Mouse (Mus musculus) small intestine, adult 2 months (tissue): ENCODE measurements around the gene Kcnj3. TPM values are rescaled to one million over a fixed set of nuclear protein-coding genes. Genes with fewer than 3 reads are reported as not detected.

Experiments
- H3K27ac ChIP-seq: fragments of 200-500 bp; 2 replicates; pipeline ENCODE4 v1.5.1; 2012; ENCODE audit warnings: low read depth, low read length, control low read depth, inconsistent platforms; ENCODE audit not compliant: insufficient read depth
- H3K27me3 ChIP-seq: fragments of 200-500 bp; 2 replicates; pipeline ENCODE4 v1.6.1; 2012; ENCODE audit warnings: mild to moderate bottlenecking, moderate library complexity, low read length, inconsistent platforms; ENCODE audit not compliant: control insufficient read depth, insufficient read depth
- H3K36me3 ChIP-seq: fragments of 200-500 bp; 2 replicates; pipeline ENCODE4 v1.6.1; 2012; ENCODE audit warnings: mild to moderate bottlenecking, low read length, control low read depth, inconsistent platforms; ENCODE audit not compliant: control insufficient read depth, insufficient read depth
- H3K4me1 ChIP-seq: fragments of 200-500 bp; 2 replicates; pipeline ENCODE4 v1.6.1; 2012; ENCODE audit warnings: low read length, inconsistent platforms, mixed read lengths; ENCODE audit not compliant: control insufficient read depth, insufficient read depth, insufficient read length
- H3K4me3 ChIP-seq: fragments of 200-500 bp; 2 replicates; pipeline ENCODE4 v1.5.1; 2012; ENCODE audit warnings: low read depth, mild to moderate bottlenecking, control low read depth, inconsistent platforms, low read length, moderate library complexity
- CTCF ChIP-seq: fragments of 200-500 bp; IDR thresholded peaks from 2 replicates; pipeline ENCODE4 v1.5.1; 2012; ENCODE audit warnings: low read depth, mild to moderate bottlenecking, control low read depth, inconsistent platforms, low read length, moderate library complexity, mixed read lengths; ENCODE audit not compliant: insufficient replicate concordance, insufficient read length; ENCODE audit errors: extremely low read depth
- POLR2A ChIP-seq: fragments of 200-500 bp; IDR thresholded peaks from 2 replicates; pipeline ENCODE4 v1.6.1; 2012; ENCODE audit warnings: low read depth, mild to moderate bottlenecking, control low read depth, inconsistent platforms, low read length, moderate library complexity
- WGBS: fragments of 180-500 bp; shearing (Covaris S2); methylation state at CpG from one replicate; pipeline ENCODE4 v1.1.7; 2018; 5-methylcytosine and 5-hydroxymethylcytosine counted together
- polyA plus RNA-seq: library from polyadenylated mRNA; depleted of rRNA; stranded (reverse); fragments of >200 nt; gene quantifications from 2 replicates; pipeline ENCODE4 v1.2.3, GENCODE M21; 2012

Gene Kcnj3
- polyA plus RNA-seq, 1 experiment, result 0.30 TPM

DNA sequence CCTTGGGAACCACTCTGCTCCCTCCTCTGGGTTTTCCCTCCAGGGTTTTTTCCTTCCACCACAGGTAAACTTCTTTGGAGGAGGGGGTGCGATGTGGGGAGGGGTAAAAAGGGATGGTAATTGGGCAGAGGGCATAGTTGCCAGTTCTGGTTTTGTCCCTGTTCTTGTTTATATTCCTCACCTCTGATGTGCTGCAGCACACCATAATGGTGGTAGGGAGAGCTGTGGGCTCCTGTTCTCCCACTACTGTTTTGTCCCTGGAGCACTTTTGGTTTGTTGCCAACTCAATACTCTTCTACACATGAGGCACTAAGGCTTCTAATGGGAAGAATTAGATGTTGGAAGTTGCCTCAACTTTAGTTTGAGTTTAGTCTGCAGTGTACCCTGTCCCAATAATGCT is 2.2 kb downstream of the Kcnj3 start:
- Histone ChIP-seq H3K27me3 (peaks cover 10% of the 10 kb centered on the region; the same call in 1 of the 2 replicates), H3K4me3 (no peak overlapping the region), H3K36me3 (no peaks in the 10 kb centered on the region), H3K4me1 (peaks cover 3% of the 10 kb centered on the region; the same call in 1 of the 2 replicates), H3K27ac (no peak overlapping the region)
- TF ChIP-seq CTCF, result no peak
- no peak for TF ChIP-seq POLR2A
- 39% methylated on average over 1 of the region's 1 CpGs for WGBS

DNA sequence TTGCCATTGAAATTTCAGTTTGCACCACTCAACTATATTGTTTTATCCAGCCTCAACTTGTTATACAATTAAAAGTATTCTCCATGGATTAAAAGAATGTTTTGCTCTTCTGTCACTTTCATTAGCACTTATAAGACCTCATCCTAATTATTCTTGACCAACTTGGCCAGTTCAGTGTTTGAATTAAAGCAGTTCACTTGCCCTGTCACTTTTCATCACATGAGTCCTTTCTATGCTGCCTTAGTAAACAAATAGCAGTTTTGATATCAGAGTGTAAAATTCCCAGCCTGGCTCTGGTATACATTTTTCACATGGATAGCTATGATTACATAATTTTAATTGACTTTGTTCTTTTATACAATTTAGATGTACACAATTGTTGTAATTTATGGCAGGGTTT is 3.4 kb downstream of the Kcnj3 start:
- peaks cover 10% of the 10 kb centered on the region; the same call in 1 of the 2 replicates for H3K27me3 ChIP-seq
- H3K4me1 ChIP-seq, result peaks cover 3% of the 10 kb centered on the region; the same call in 1 of the 2 replicates
- no peak overlapping the region for H3K4me3 ChIP-seq
- TF ChIP-seq POLR2A (no peak), CTCF (no peak)
- H3K27ac ChIP-seq, result no peak overlapping the region
- H3K36me3 ChIP-seq, result no peaks in the 10 kb centered on the region

DNA sequence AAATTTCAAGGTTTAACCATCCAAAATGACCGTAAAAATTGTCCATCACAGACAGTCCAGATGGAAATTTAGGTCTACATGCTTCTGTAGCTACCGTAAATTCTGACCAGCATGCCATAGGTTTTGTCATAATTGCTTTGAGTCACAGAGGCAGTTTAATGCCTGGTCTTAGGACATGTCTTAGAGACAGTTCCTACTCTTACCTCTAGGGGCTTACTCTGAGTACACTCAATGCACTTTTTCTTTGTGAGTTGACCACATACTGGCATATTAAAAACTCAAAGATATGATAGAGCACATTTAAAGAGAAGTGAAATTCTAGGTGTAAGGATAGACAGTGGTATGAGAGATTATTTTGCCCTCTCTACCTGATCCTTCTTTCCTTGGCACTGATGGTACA is 6.2 kb downstream of the Kcnj3 start:
- Histone ChIP-seq H3K36me3 (no peaks in the 10 kb centered on the region), H3K4me3 (no peak overlapping the region), H3K4me1 (no peaks in the 10 kb centered on the region; the same call in 1 of the 2 replicates), H3K27me3 (0 out of 2 replicates have a peak, but pooled peaks cover 2% of the 10 kb centered on the region), H3K27ac (no peak overlapping the region)
- no peak for TF ChIP-seq POLR2A
- no peak for TF ChIP-seq CTCF
- WGBS, result 84% methylated on average over 2 of the region's 2 CpGs

DNA sequence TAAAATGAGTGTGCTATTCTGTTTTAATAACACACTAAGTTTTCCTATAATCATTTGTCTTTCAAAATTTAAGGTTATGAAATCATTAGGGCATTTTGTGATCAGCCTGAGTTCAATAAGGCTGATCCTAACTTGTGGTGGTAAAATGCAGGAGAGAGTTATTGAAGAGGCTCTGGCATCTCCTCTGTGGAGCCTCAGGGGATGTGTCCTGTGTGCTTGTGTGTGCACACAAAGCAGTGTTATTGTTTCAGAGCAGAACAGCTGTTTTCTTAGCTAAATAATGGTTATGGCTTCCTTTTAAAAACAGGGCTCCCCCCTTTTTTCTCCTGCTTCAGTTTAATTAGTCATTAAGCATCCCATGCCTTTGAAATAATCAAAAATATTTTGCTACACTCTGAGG is 11.5 kb downstream of the Kcnj3 start:
- Histone ChIP-seq H3K4me1 (no peaks in the 10 kb centered on the region), H3K27ac (no peak overlapping the region), H3K36me3 (no peaks in the 10 kb centered on the region), H3K4me3 (no peak overlapping the region), H3K27me3 (no peaks in the 10 kb centered on the region)
- no peak for TF ChIP-seq CTCF
- TF ChIP-seq POLR2A, result no peak

DNA sequence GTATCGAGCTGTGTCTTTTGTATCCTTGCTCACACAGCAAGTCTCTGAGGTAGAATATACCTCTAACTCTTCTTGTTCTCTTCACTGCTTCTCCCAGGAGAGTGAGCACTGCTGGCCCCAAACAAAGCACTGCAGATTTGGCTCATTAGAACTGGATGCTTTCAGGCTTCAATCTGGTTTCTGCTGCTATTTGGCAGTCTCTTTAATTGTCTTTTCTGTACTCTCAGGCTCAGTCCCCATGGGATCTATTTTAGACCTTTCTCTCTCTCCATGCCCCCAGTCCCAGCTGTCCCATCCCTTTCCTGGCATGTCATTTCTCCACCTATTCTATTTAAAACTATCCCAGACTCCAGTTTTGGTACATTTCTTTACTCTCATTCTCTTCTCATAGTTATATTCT is 15.0 kb downstream of the Kcnj3 start:
- Histone ChIP-seq H3K27me3 (no peaks in the 10 kb centered on the region), H3K36me3 (no peaks in the 10 kb centered on the region), H3K27ac (no peak overlapping the region), H3K4me3 (no peak overlapping the region), H3K4me1 (no peaks in the 10 kb centered on the region)
- TF ChIP-seq CTCF, result no peak
- no peak for TF ChIP-seq POLR2A
- WGBS, result 81% methylated on average over 1 of the region's 1 CpGs

DNA sequence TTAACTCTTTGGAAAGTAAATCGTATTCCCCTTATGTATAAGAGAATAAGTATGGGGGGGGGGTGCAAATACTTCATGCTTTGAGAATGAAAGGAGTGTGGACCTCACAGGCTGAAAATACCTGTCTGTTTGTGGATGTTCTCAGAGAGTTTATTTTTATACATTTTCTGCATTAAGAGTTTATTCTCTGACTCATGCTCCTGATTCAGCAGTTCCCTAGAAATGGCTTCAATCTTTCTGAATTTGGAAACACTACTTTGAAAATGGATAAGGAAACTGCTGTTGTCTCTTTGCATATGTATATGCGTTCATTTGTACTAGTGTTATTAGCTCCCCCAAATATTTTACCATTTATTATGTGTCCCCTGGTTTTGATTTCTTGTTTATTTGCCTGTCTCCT is 23.4 kb downstream of the Kcnj3 start:
- H3K4me3 ChIP-seq, result no peak overlapping the region
- 80% methylated on average over 2 of the region's 2 CpGs for WGBS
- H3K36me3 ChIP-seq, result no peaks in the 10 kb centered on the region

DNA sequence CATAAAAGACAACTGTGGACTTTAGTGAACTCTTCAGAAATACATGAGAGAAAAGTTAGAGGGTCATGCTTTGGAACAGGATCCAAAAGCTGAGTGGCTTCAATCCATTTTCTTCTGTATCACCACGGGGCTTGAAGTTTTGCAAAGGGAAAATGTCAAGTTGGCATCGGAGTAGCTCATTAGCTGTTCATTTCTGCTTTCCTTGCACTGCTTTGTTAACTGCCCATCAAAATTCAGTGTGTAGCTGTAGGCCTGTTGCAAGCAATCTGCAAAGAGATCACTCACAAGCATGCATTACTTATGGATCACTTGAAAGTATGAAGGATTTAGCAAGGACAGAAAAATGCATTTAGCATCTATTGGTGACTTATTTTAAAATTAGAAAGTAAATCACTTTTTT is 33.4 kb downstream of the Kcnj3 start:
- H3K27ac ChIP-seq, result no peak overlapping the region
- WGBS, result 73% methylated on average over 2 of the region's 2 CpGs
- no peaks in the 10 kb centered on the region for H3K36me3 ChIP-seq
- TF ChIP-seq CTCF (no peak), POLR2A (no peak)
- no peaks in the 10 kb centered on the region for H3K4me1 ChIP-seq
- H3K27me3 ChIP-seq, result no peaks in the 10 kb centered on the region
- no peak overlapping the region for H3K4me3 ChIP-seq

More for the DNA sequence above, 23.4 kb downstream of the Kcnj3 start:
- Histone ChIP-seq H3K27me3 (no peaks in the 10 kb centered on the region), H3K4me1 (no peaks in the 10 kb centered on the region), H3K27ac (no peak overlapping the region)
- TF ChIP-seq CTCF, result no peak
- no peak for TF ChIP-seq POLR2A

DNA sequence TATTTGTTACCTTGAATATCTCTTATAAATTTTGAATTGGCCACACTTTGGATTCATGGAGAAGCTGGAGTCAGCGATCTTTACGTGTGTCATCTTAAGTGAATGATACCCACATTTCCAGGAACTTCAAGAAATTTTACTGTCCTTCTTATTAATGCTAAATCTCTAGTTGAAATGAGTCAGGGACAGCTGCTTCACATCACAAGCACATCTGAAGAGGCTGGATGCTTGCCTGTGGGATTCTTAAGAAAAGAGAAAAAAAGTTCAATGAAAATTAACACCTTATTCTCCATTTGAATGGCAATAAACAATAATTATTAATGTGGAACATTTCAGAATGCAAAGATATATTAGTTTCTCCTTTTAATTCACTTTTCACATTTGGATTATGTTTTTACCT is 34.2 kb downstream of the Kcnj3 start:
- no peak for TF ChIP-seq POLR2A
- TF ChIP-seq CTCF, result no peak
- whole genome bisulfite sequencing, result 85% methylated on average over 2 of the region's 2 CpGs

More for the DNA sequence above, 34.2 kb downstream of the Kcnj3 start:
- no peak overlapping the region for H3K27ac ChIP-seq
- no peaks in the 10 kb centered on the region for H3K4me1 ChIP-seq
- no peaks in the 10 kb centered on the region for H3K27me3 ChIP-seq
- no peak overlapping the region for H3K4me3 ChIP-seq
- H3K36me3 ChIP-seq, result no peaks in the 10 kb centered on the region
